Mouse (Mus musculus): ENCODE data around the gene Atxn1l.

Gene Atxn1l

DNA sequence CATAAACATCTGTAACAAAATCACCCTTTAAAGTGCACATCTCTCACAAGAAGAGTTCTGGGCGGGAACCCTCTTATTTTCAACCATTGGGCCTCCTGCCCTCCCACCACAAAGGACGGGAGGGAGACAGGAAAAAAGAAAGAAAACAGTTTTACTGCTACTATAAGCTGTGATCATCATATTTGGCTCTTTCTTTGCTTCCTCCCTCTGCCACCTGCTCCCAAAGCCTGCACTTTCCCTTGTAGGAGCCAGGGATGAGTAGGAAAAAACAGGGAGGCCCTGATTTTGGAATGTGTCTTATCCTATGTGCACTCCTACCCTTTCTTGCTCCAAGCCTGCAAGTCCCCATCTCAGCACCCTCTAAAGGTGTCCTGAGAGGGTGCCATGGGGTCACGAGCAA is 6.5 kb downstream of the Atxn1l start:
- DNase-seq (ENCODE audit: low spot score) = no peak

DNA sequence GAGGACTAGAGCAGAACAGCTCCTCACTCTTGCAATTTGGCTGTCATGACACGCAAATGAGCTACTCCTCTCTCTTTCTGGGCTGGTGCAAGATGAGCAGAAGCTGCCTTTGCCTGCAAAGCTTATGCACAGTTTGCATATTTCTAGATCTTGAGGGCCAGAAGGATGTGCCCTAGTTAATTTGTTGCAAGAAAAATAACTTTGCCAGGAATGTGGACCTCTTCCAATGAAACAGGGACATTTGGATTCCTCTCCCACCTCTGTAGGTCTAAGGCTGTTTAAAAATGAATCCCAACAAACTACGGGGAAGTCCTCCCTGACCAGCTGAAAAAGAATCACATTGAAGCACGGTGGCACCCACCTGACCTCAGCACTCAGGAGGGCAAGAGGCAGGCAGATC is 12.4 kb downstream of the Atxn1l start:
- no peak for DNase-seq (ENCODE audit: low spot score)

DNA sequence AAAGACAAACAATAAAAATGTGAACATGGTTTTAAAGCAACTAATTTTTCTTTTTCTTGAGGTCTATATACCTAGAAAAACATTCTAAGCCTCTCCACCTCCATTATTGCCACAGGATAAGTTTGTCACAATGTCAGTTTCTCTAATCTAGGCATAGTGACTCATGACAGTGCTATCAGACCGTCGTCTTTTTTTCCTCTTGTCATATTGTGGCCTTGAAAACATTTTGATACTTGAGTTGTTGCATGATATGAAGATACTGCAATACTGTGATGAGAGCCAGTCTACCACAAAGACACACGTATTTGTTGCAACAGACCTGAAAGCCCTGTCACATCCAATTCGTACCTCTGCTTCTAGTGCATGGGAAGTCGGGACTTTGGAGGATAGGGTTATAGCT is 22.6 kb downstream of the Atxn1l start:
- DNase-seq (ENCODE audit: low spot score) = no peak

DNA sequence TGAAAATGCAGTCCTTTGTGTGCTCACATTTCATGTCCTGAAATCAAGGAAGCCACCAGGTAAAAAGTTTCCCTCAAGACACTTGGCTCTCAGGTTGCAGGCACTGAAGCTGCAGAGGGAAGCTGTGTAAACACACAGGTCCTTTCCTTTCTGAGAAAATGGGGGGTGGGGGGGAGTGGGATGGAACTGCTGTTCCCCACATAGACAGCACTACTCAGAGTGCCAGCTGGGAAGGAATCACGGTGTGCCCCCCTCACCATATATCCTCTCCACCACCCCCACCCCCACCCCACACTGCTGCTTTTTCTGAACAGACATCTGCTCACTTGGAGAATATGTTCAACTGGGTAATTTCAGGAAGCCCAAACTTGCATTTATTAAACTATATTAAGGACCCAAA is 25.0 kb downstream of the Atxn1l start:
- no peak for DNase-seq (ENCODE audit: low spot score)

DNA sequence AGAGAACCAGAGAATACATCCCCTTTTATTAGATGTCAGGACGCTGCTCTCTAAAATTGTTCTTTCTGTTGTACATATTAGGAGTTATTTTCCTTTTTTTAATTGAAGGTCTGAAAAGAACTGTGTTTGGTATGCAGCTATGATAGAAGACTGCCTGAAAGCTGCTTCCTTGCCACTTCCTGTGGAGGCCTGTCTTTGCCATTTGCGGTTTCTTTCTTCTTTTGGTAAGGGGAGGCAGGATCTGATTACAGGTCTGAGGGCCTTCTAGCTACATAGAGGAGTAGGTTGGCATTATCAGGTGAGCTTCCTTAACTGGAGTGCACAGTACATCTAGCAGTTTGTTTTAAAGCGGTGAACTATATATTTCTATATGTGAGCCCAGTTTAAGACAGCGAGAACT is 29.6 kb downstream of the Atxn1l start:
- DNase-seq (ENCODE audit: low spot score) = no peak

DNA sequence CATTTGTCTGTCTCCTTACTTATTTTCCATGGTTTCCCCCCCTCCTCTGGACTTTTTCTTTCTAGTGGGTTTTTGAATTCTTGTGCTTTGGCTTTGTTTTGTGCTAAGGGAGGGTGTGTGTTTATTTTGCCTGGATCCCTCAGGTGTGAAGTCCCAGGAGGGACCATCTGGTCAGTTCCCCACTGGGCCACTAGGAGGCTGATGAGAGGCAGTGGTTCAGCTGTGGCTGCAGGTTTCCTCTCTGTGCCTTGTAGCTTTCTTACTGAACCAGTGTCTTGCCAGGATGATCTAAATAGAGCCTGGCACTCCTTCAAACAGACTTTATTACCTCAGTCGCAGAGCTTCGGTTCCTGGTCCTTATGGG is 30.7 kb downstream of the Atxn1l start:
- DNase-seq (ENCODE audit: low spot score) = peak; percentile 32

DNA sequence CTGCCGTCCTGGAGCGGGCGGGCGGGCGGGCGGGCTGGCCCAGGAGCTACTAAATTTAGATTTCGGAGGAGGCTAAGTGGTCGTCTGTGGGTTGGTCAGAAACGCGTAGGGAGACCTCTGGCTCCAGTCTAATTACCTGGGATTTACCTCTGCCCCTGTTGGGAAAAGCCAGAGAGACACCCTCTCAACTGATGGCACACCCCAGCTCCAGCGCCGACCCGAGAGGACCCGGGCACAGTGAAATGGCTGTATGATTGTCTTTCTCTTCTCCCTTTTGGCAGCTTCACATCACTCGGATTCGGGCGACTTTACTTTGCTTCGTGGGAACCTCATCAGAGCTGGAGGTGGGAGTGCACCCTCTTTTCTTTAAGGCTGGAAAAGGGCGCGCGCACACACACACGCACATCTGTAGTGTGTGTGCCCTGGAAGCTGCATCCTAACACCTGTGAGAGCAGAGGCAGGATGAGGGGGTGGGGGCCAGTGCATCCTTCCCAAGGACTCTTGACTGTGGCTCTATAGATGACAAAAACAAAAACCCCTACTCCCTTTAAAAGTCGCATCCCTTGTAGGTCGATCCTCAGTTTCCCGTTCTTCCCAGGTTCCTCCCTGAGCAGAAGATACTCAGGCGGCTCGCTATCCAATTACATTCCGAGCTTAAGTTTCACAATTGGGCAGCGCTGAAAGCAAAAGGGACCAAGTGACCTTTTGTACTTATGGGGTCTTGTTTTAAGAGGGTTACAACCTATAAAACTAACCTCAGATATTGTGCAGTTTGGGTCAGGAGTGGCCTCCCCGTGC is 31.3 kb downstream of the Atxn1l start:
- DNase-seq (ENCODE audit: low spot score) = no peak

DNA sequence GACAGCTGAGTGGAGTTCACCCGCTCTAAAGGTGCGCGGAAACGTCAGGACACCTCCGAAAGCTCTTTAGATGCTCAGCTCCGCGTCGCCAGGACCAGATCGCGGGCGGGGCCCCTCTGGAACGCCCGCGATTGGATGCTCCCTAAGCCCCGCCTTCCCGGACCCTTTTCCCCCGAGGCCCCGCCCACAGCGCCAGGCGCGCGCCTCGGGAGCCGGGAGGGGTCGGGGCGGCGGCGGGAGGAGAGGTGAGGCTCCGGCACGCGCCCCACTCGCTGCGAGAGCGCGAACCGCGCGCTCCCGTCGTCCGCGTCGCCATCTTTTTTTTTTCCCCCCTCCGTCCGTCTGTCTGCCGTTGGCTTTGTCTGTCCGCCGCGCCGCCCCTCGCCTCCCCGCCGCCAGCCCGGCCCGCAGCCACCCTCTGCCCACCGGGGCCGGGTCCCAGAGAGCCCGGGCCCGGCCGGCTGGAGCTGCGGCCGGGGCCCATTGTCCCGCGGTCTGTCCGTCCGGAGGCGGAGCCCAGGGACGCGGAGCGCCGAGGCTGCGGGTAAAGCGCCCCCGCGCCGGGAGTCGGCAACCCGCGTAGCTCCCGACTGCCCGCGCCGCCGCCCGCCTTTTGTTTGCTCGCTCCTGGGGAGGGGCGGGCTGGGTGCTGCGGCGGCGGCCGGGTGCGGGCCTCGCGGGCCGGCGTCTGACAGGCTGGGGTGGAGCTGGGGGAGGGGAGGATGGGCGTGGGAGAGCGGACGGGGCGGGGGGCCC is 32.0 kb downstream of the Atxn1l start, which contains the start of gene Zfp821:
Zfp821 (plus strand) TSS at position 227 of the 756 bp plus-strand sequence.
- DNase-seq (ENCODE audit: low spot score) = peak; percentile 92

DNA sequence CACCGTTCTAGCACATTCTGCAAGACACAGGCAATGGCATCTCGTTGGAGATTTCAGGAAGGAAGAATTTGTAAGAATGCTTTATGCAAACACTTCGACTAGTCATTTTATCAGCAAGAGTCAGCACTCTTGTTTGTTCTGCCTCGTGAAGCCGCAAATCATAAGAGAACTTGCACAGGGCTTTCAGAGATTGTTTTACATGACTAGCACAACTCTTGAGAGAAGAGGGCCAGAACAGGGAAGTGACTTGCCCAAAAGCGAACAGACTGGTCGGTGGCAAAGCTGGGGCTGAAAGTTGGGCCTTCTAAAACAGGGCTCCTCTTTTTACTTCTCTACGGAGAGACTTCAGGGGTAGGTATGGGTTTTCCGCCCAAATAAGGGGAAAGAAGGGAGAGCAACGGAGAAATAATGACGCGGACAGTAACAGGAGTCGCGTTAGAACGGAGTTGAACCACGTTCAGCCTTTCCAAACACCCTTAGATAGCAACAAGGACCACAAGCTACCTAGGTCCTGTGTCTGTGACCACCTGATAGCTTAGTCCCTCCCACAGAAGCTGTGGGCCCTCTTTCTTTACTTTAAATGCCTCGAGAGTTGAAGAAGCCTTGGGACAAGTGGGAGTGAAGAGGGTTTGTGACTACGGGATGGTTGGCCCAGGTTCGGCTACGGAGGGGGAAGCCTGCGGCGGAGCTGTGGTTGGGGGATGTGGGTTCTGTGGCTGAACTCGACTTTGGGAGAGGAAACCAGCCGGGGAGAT is 32.8 kb downstream of the Atxn1l start:
- DNase-seq (ENCODE audit: low spot score) = no peak

DNA sequence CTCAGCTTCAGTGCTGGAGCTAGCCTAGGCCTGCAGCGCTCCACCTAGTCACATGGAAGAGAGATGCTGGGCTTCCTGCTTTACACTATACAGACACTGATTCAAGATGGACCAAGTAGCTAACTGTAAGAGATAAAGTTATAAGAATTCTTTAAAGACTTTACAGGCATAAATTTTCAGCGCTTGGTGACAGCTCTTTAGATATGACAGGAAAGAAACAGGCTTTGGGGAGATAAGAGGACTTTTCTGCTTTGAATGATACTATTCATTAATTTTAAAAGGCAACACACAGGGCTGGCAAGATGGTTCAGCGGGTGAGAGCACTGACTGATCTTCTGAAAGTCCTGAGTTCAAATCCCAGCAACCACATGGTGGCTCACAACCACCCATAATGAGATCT is 39.1 kb downstream of the Atxn1l start:
- DNase-seq (ENCODE audit: low spot score) = no peak

DNA sequence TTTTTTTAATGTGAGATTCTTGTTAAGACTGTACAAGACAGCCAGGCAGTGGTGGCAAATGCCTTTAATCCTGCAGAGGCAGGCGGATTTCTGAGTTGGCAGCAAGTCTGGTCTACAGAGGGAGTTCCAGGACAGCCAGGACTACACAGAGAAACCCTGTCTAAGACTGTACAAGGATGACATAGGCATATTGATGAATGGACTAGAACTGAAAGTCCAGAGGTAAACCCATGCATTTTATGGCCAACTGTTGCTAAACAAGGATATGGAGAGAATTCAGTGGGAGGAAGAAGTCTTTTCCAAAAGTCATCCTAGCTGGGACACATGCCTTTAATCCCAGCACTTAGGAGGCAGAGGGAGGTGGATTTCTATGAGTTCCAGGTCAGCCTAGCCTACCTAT is 39.8 kb downstream of the Atxn1l start:
- no peak for DNase-seq (ENCODE audit: low spot score)

DNA sequence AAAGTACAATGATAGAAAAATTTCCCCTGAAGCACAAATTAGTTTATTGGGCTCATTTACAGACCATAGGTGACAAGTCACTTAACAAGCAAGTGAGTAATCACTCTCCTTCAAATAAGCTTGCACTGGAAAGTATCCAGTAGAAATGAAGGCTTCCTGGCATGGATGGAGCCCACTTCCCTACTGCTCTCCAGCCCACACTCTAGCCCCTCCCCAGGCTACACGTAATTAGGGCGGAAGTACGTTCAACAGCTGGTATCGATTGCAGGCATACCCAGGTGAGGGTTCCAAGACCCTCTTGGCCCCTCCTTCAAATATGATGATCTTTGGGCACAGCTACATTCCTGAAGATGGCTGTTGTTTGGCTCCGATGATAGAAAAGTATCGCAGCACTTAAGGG is 43.4 kb downstream of the Atxn1l start:
- no peak for DNase-seq (ENCODE audit: low spot score)

DNA sequence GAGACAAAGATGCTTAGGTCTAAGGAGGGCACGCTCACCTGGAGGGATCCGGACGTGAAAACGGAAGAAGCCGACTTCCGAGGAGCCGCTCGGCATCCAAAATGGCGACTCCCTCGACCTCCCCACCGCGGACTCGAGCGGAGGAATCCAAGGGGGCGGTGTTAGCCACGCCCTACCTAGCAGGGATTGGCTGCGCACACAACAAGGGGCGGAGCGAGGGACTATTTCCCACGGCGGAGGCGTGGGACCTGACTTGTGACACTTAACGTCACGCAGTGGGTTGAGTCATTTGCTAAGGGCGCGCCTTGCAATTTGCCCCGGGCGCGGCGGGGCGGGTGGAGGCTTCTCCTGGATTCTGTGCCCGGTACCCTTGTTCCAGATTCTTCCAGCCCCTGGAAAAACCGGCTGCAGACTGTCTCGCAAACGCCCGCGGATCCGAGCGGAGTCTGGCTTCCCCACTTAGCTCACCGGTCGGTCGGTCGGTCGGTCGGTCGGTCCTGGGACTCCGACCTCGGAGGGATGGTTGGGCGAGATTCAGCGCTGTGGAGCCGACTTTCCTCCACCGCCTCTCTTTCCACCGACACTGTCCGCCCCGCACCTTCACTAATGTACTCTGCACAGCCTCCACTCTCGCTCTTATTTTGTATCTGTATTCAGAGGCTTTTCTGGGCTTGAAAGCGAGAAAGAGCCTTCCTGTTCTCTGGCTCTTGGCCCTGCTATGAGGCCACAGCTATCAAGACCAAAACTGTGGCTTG is 44.2 kb downstream of the Atxn1l start, which contains the start of gene Ist1:
Ist1 (minus strand) TSS at position 115 of the 755 bp plus-strand sequence.
- peak; percentile 95 for DNase-seq (ENCODE audit: low spot score)

DNA sequence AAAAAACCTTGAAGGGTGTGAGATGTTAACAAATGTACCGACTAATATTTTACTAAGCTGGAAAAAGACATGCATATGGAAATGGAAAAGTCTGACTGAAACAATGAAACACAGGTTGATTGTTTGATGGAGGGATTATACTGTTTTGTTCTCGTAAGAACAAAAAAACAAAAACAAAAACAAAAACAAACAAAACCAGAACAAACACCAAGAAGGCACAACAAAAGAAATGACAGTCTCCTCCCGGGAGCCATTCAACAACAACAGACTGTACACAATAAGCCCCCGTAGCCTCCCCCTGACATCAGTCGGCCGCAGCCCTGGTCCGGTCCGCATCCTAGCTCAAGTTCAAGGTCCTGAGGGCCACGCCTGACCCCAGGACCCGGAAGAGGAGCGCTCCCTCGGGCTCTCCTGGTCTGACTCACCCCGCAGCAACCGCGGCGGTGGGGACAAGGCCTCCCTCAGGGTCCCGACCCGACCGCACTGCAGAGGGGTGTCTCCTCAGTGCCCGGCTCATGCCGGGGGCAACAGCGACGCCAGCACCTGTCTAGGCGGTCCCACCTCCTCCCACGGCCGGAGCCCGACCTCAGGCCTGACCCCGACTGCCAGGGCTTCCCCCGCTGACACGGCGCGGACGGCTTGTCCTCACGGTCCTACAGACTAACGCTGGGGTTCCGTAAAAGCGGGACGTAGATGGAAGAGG is 44.9 kb downstream of the Atxn1l start:
- DNase-seq (ENCODE audit: low spot score) = peak; percentile 17

DNA sequence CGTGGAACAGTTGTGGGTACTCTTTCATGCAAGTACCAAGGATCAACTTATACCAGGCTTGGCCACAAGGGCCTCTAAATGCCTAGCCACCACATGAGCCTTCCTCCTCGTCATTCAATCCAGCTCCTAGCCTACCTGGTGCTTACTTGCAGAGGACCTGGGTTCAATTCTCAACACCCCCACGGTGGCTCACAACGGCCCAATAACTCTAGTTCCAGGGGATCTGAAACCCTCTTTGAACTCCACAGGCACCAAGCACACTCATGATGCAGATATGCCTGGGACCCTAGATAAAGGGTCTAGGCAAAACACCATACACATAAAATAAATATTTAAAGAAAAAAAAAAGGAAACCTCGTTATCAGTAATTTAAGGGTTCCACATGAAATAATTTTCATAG is 45.8 kb downstream of the Atxn1l start:
- DNase-seq (ENCODE audit: low spot score) = no peak

DNA sequence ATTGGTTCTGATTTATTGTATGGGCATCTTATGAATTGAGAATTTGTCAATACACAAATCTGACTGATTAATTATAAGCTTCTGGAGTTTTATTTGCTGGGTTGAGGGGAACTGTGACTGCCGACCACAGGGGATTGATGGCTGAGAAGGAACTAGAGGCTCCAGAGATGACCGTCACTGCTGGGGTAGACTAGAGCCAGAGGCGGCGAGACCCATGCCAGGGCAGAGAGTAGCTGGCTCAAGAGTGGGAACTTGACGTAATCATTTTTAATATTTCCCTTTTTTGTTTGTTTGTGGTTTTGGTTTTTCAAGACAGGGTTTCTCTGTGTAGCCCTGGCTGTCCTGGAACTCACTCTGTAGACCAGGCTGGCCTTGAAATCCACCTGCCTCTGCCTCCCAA is 50.3 kb downstream of the Atxn1l start:
- no peak for DNase-seq (ENCODE audit: low spot score)

DNA sequence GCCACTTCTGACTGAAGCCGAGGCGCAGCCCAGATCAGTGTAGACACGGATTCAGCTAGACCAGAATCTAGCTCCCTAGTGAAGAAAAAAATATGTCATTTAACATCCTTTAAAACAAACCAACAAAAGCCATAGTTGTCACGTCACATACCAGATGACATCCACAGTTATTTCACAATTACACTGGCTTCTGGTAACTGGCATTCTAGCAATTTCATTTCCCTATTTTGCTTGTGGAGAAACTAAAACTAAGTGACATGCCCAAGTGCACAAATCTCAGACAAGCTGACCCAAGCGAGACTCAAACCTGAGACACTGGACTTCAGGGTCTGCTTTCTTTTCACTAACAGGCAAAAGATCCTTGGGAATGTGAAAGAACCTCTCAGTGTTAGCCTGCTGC is 55.4 kb downstream of the Atxn1l start:
- no peak for DNase-seq (ENCODE audit: low spot score)

DNA sequence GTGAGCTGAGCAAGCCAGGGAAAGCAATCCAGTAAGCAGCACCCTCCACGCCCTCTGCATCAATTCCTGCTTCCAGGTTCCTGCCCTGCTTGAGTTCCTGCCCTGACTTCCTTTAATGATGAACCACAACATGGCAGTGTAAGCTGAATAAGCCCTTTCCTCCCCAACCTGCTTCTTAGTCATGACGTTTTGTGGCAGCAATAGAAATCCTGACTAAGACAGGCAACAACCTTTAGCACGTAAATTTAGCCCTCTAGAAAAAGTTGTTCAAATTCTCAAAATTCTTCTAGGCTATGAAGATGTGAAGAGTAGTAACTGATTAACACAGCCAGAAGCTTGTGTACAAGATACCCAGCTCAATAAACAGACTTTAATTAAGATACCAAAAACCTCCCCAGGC is 56.0 kb downstream of the Atxn1l start:
- DNase-seq (ENCODE audit: low spot score) = no peak

Data from ovary, adult 18-20 months (tissue).